Mouse (Mus musculus): ENCODE measurements around the gene Rhbdf2. TPM values are rescaled to one million over a fixed set of nuclear protein-coding genes. Genes with fewer than 3 reads are reported as not detected.

Gene Rhbdf2
- polyA plus RNA-seq, 2 experiments, result 5.0 to 11.4 TPM

DNA sequence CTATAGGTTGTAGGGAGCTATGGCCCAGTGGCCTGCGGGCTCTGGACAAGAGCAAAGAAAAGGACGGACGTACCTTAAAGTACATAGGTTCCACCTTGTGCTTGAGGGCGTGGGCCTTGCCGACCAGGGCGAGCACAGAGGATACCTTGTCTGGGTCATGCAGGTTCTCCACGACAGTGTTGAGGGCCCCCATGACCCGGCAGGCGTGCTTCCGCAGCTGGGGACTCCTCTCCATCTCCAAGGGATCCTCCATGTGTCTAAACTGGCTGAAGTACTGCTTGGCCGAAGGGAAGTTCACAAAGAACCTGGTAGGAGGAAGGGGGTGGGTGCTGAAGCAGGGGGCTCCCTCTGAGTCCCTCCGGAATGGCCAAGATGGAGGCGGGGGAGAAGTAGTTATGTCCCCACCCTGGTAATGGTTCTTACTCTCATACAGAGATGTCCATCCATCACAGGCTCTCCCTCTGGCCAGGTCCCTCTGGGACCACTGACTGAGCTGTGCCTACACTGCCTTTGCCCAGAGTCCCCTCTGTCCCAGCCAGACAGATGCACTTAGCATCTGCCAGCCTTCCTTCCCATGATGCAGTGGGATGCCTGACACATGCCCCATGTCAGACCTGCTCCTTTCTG, 23.0 kb upstream of the Rhbdf2 start:
- no peak overlapping the region for H3K27ac ChIP-seq (replicated peaks; ENCODE audit: low read depth, low read length)
- no peaks in the 10 kb centered on the region for H3K9me3 ChIP-seq (ENCODE audit: control insufficient read depth, low read length)
- no peak overlapping the region for H3K4me3 ChIP-seq (replicated peaks; ENCODE audit: low read length)
- peaks cover 20% of the 10 kb centered on the region for H3K4me1 ChIP-seq (ENCODE audit: control insufficient read depth, insufficient read depth, low read length)
- no peaks in the 10 kb centered on the region for H3K36me3 ChIP-seq (ENCODE audit: control insufficient read depth, insufficient read depth, low read length)
- H3K9ac ChIP-seq (ENCODE audit: low read depth, low read length, severe bottlenecking), result no peak overlapping the region
- H3K4me2 ChIP-seq (replicated peaks; ENCODE audit: low read depth, low read length, severe bottlenecking), result no peak overlapping the region
- peaks cover 23% of the 10 kb centered on the region for H3K27me3 ChIP-seq (ENCODE audit: control insufficient read depth, insufficient read depth, low read length)
- DNase-seq (ENCODE audit: low spot score) (no peak), ATAC-seq (ENCODE audit: low FRiP score, low read depth) (no peak)
- TF ChIP-seq POLR2A (IDR thresholded peaks at IDR 0.05; ENCODE audit: borderline replicate concordance, extremely low read depth, insufficient read depth, insufficient read length), result no peak
- 86% methylated on average over 12 of the region's 13 CpGs for WGBS

DNA sequence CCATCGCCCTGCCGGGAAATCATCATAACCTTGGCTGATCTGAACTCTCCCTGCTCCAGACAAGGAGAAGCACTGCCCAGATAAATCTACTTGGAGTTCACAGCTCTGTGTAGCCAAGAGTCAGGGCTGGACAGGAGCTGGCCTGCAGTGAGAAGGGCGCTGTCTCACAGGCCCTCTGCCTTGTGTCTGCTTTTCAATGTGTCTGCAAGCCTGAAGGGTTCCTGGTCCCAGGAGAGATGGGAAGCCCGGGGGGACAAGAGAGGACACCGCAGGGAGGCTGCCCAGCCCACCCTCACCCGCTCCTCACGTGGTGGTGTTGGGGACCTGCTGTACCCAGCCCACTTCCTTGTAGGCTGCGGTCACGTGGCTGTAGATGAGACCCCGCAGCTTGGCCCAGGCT, 22.2 kb upstream of the Rhbdf2 start:
- TF ChIP-seq POLR2A (IDR thresholded peaks at IDR 0.05; ENCODE audit: borderline replicate concordance, extremely low read depth, insufficient read depth, insufficient read length), result no peak
- Histone ChIP-seq H3K4me2 (replicated peaks; ENCODE audit: low read depth, low read length, severe bottlenecking) (no peak overlapping the region), H3K9ac (ENCODE audit: low read depth, low read length, severe bottlenecking) (no peak overlapping the region), H3K4me1 (ENCODE audit: control insufficient read depth, insufficient read depth, low read length) (peaks cover 21% of the 10 kb centered on the region), H3K9me3 (ENCODE audit: control insufficient read depth, low read length) (no peaks in the 10 kb centered on the region), H3K27me3 (ENCODE audit: control insufficient read depth, insufficient read depth, low read length) (peaks cover 15% of the 10 kb centered on the region), H3K36me3 (ENCODE audit: control insufficient read depth, insufficient read depth, low read length) (no peaks in the 10 kb centered on the region), H3K4me3 (replicated peaks; ENCODE audit: low read length) (no peak overlapping the region), H3K27ac (replicated peaks; ENCODE audit: low read depth, low read length) (no peak overlapping the region)
- ATAC-seq (ENCODE audit: low FRiP score, low read depth) (no peak), DNase-seq (ENCODE audit: low spot score) (no peak)
- 68% methylated on average over 10 of the region's 10 CpGs for WGBS

DNA sequence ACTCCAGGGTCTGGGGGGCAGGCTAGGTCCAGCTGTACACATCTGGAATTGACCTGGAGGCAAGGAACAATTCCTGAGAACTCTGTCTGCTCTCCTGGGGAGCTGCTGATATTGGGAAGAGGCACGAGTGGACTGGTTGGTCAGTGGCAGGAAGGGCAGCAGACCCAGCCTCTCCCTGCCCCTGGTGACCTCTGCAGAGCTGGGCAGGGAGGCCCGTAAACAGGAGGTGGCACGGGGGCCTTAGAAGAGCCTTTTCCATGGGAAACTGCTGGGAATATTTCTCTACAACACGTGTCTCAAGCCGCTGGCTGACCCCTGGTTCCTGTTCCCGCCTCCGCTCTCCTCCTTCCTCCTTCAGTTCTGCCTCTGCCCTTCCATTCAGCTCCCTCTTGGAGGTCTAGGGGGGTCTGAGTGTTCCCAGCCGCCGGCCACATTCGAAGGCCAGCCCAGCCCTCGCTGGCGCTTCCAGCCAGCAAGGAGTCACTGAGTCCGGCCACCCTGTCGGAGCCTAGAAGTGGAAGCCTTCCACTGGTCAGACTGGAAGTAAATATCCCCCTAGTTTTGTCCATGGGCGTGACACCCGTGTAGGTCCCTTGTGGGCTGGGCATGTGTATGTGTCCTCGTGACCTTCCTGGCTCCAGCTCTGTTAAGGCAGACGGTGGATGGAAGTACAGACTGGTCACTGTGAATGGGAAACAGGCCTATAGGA, 21.5 kb upstream of the Rhbdf2 start:
- Histone ChIP-seq H3K4me3 (replicated peaks; ENCODE audit: low read length) (no peak overlapping the region), H3K9ac (ENCODE audit: low read depth, low read length, severe bottlenecking) (no peak overlapping the region), H3K4me1 (ENCODE audit: control insufficient read depth, insufficient read depth, low read length) (peaks cover 27% of the 10 kb centered on the region), H3K27ac (replicated peaks; ENCODE audit: low read depth, low read length) (no peak overlapping the region; the same call in 1 of the 2 replicates), H3K9me3 (ENCODE audit: control insufficient read depth, low read length) (no peaks in the 10 kb centered on the region), H3K36me3 (ENCODE audit: control insufficient read depth, insufficient read depth, low read length) (no peaks in the 10 kb centered on the region), H3K4me2 (replicated peaks; ENCODE audit: low read depth, low read length, severe bottlenecking) (no peak overlapping the region), H3K27me3 (ENCODE audit: control insufficient read depth, insufficient read depth, low read length) (peaks cover 13% of the 10 kb centered on the region)
- WGBS, result 40% methylated on average over 18 of the region's 18 CpGs
- ATAC-seq (ENCODE audit: low FRiP score, low read depth), result no peak
- no peak for TF ChIP-seq POLR2A (IDR thresholded peaks at IDR 0.05; ENCODE audit: borderline replicate concordance, extremely low read depth, insufficient read depth, insufficient read length)
- no peak for DNase-seq (ENCODE audit: low spot score)

DNA sequence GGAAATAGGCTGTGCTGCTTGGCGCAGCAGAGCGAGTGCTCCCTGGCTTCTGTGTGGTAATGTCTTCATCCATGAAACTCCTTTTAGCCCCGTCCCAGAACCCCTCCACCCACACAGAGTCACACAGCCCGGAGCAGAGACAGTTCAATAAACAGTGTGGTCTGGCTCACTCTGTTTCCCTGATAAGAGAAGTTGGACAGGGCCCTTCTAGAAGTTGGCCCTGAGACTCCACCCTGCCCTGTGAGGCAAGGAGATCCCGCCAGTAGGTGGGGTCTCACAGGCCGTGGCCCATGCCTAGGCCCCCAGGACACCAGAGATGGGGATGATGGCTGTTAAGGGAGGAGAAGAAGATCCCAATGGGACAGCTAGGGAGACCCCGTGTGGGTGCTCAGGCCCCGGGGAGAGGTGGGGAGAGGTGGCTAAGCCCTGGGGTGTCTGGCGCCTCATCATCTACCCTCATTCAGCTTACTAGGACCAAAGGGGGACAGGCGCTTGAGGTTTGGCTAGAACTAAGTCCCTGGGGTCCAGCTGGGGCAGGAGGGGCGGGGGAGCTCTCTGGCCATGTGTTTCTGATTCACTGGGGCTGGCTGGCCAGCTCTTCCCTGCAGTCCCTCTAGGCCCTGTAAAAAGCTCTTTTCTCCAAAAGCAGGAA, 20.6 kb upstream of the Rhbdf2 start:
- peaks cover 4% of the 10 kb centered on the region for H3K27me3 ChIP-seq (ENCODE audit: control insufficient read depth, insufficient read depth, low read length)
- 0 out of 2 replicates have a peak overlapping the region, but pooled peaks have one; percentile 7 for H3K4me2 ChIP-seq (replicated peaks; ENCODE audit: low read depth, low read length, severe bottlenecking)
- ATAC-seq (ENCODE audit: low FRiP score, low read depth), result no peak
- 22% methylated on average over 11 of the region's 11 CpGs for WGBS
- no peak overlapping the region for H3K4me3 ChIP-seq (replicated peaks; ENCODE audit: low read length)
- no peaks in the 10 kb centered on the region for H3K9me3 ChIP-seq (ENCODE audit: control insufficient read depth, low read length)
- H3K27ac ChIP-seq (replicated peaks; ENCODE audit: low read depth, low read length), result no peak overlapping the region
- no peaks in the 10 kb centered on the region for H3K36me3 ChIP-seq (ENCODE audit: control insufficient read depth, insufficient read depth, low read length)
- H3K4me1 ChIP-seq (ENCODE audit: control insufficient read depth, insufficient read depth, low read length), result peaks cover 27% of the 10 kb centered on the region
- peak; percentile 60 for DNase-seq (ENCODE audit: low spot score)
- no peak for TF ChIP-seq POLR2A (IDR thresholded peaks at IDR 0.05; ENCODE audit: borderline replicate concordance, extremely low read depth, insufficient read depth, insufficient read length)
- H3K9ac ChIP-seq (ENCODE audit: low read depth, low read length, severe bottlenecking), result no peak overlapping the region

DNA sequence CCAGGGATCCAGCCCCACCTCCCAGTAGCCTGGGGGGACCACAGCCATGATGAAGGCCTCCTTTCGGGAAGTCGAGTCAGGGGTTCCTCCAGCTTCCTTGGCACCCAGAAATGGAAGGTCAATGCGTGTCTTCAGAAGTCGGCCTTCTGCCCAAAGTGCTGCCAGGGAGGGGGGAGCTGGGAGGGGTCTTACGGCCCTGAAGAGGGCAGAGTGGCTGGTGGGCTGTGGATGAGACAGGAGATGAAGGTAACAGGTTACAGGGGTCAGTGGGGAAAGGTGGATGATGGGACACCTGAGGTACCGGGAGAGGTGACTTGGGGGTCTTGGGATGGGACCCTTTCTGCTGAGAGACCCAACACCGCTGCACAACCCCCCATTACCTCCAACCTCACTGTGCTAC, 20.0 kb upstream of the Rhbdf2 start:
- ATAC-seq (ENCODE audit: low FRiP score, low read depth) (no peak), DNase-seq (ENCODE audit: low spot score) (no peak)
- Histone ChIP-seq H3K4me2 (replicated peaks; ENCODE audit: low read depth, low read length, severe bottlenecking) (no peak overlapping the region), H3K4me3 (replicated peaks; ENCODE audit: low read length) (no peak overlapping the region), H3K9me3 (ENCODE audit: control insufficient read depth, low read length) (no peaks in the 10 kb centered on the region), H3K4me1 (ENCODE audit: control insufficient read depth, insufficient read depth, low read length) (peaks cover 27% of the 10 kb centered on the region), H3K27ac (replicated peaks; ENCODE audit: low read depth, low read length) (no peak overlapping the region), H3K36me3 (ENCODE audit: control insufficient read depth, insufficient read depth, low read length) (no peaks in the 10 kb centered on the region), H3K27me3 (ENCODE audit: control insufficient read depth, insufficient read depth, low read length) (no peaks in the 10 kb centered on the region), H3K9ac (ENCODE audit: low read depth, low read length, severe bottlenecking) (no peak overlapping the region)
- WGBS, result 77% methylated on average over 7 of the region's 7 CpGs
- no peak for TF ChIP-seq POLR2A (IDR thresholded peaks at IDR 0.05; ENCODE audit: borderline replicate concordance, extremely low read depth, insufficient read depth, insufficient read length)

Measured in limb, embryonic 14.5 days (tissue).